Mouse (Mus musculus): ENCODE measurements around the gene Wfdc2.

DNA sequence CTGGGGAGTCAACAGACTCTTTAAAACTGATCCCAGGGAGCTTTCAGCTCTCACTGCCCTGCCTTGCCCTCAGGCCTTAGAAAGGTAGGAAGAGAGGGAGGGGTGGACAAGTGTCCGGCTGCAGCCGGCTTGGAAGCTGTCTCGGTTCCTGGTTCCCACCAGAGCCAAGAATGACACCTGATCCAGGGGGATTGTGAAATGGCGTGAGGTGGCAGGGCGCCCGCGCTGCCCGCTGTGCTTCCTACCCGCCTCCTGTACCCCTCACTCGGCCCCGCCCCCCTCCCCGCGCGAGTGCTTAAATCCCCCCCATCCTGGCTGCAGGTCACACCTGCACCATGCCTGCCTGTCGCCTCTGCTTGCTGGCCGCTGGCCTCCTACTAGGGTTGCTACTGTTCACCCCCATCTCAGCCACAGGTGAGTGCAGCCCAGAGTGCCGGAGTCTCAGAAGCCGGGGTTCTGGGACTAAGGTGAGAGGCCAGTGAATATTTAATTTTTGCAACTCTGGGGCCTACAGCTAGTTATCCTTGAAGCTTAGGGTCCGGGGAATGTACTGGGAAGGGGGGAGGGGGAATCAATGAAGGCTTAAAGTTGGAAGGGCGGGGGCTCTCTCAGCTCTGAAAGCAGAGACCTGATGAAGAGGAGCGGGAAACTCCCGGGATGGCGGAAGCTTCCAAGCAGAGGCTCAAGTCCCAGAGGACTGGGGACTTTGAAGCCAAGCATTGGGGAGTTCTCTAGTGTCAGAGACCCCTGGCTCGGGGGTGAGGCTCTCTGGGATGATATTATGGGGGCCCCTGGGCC is at the start of gene Wfdc2:
- no peak for TF ChIP-seq CTCF (IDR thresholded peaks at IDR 0.05; ENCODE audit: borderline replicate concordance, control insufficient read depth, extremely low read depth, insufficient read depth, low read length, poor library complexity)
- TF ChIP-seq POLR2A (IDR thresholded peaks at IDR 0.05; ENCODE audit: control insufficient read depth, extremely low read depth, insufficient read depth, low read length, poor library complexity), result no peak
